Mouse (Mus musculus) embryonic facial prominence, embryonic 15.5 days (tissue): ENCODE data around the gene Sag. TPM values are rescaled to one million over a fixed set of nuclear protein-coding genes. Genes with fewer than 3 reads are reported as not detected.

ENCODE experiments used
- ATAC-seq: fragments of 200-750 bp; cut with Nextera tagmentation; 2 replicates; pipeline ENCODE4 v1.8.0; 2017; ENCODE audit warnings: low read depth, moderate TSS enrichment; ENCODE audit not compliant: insufficient number of reproducible peaks, low FRiP score, low TSS enrichment
- H3K27ac ChIP-seq: fragments of 300-500 bp; sonication (generic); replicated peaks from 2 replicates; pipeline ENCODE4 v1.5.1; 2015; ENCODE audit warnings: mild to moderate bottlenecking, inconsistent platforms
- H3K27me3 ChIP-seq: fragments of 300-500 bp; sonication (generic); 2 replicates; pipeline ENCODE4 v1.6.1; 2015; ENCODE audit warnings: inconsistent platforms
- H3K36me3 ChIP-seq: fragments of 300-500 bp; sonication (generic); 2 replicates; pipeline ENCODE4 v1.6.1; 2015; ENCODE audit warnings: mild to moderate bottlenecking, inconsistent platforms
- H3K4me1 ChIP-seq: fragments of 300-500 bp; sonication (generic); 2 replicates; pipeline ENCODE4 v1.6.1; 2015; ENCODE audit warnings: inconsistent platforms
- H3K4me2 ChIP-seq: fragments of 300-500 bp; sonication (generic); replicated peaks from 2 replicates; pipeline ENCODE4 v1.6.1; 2015; ENCODE audit warnings: mild to moderate bottlenecking, inconsistent platforms
- H3K4me3 ChIP-seq: fragments of 300-500 bp; sonication (generic); replicated peaks from 2 replicates; pipeline ENCODE4 v1.5.1; 2015; ENCODE audit warnings: mild to moderate bottlenecking, inconsistent platforms
- H3K9ac ChIP-seq: fragments of 300-500 bp; sonication (generic); 2 replicates; pipeline ENCODE4 v1.6.1; 2015; ENCODE audit warnings: inconsistent platforms
- H3K9me3 ChIP-seq: fragments of 300-500 bp; sonication (generic); replicated peaks from 2 replicates; pipeline ENCODE4 v1.6.1; 2016; ENCODE audit warnings: inconsistent platforms
- WGBS: fragments of 180-500 bp; shearing (Covaris S2); methylation state at CpG from one replicate; pipeline ENCODE4 v1.1.7; 2015; 5-methylcytosine and 5-hydroxymethylcytosine counted together
- polyA plus RNA-seq: library from polyadenylated mRNA; unstranded; fragments of >200 nt; fragmentation: Nextera tagmentation; extraction: Ambion mirVana; gene quantifications from 2 replicates; pipeline ENCODE4 v1.2.1, GENCODE M21; 2015

Gene Sag
- polyA plus RNA-seq: 2.4 and 2.7 TPM in 2 replicates

DNA sequence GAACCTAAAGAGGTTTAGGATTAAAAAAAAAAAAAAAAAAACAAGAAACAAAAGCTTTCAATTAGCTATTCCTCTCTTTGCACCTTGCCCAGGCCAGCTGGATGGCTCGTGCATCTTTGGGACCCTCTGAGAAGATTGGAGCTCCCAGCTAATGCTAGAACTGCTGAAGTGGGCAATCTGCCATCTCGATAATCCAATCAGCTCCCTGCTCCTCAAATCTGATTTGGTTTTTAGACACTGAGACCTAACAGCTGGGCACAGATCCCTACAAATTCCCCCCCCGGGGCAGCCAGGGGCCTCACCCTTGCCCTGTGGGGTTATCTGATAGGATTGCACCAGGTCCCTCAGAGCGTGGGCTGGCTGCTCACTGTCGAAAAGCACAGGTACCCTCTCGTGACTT lies at the start of gene Sag:
Sag (plus strand) TSS at position 105 of the 400 bp plus-strand sequence.
- Histone ChIP-seq H3K9me3 (no peaks in the 10 kb centered on the region), H3K27ac (no peak within 1 kb of the TSS)
- WGBS: 57% methylated on average over 6 of the region's 6 CpGs

DNA sequence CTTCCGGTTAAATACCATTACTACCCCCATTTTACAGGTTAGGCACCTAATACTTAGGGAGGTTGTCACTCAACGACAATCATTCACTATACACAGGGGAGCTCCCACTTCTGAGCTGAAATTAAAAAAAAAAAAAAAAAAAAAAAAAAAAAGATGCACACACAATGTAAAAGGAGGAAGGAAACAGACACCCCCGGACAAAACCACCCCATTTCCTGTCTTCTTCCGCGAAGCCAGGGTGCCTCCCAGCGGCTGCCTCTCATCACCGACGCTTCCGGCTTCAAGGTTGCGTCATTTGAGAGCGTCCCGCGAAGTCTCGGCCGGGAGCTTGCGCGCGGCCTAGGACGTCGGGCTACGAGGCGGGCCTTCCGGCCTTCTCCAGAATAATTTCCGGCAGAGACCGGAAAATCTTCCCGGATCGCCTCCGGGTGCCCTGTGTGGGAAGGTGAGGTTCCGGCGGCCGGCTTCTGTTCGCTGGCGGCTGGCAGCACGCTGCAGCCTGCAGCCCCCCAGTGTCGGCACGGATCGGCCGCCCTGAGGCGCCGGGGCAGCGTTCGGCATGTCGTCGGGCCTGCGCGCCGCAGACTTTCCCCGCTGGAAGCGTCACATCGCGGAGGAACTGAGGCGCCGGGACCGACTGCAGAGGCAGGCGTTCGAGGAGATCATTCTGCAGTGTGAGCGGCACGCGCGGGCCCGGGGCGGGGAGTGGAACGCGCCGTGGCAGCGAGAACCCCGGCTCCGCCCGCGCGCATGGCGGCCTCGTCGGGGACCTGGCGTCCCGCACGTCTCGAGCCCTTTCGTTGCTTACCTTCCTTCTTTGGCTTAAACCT lies 47.6 kb upstream of the Sag start, which contains the start of gene Atg16l1:
Atg16l1 (plus strand) TSS at position 230 of the 830 bp plus-strand sequence.
- H3K9ac ChIP-seq: peak within 1 kb of the TSS; percentile 94
- H3K9me3 ChIP-seq: no peaks in the 10 kb centered on the region
- H3K4me3 ChIP-seq: peak within 1 kb of the TSS; percentile 98
- under 1% methylated on average over 79 of the region's 79 CpGs for WGBS
- peak within 1 kb of the TSS; percentile 58 for H3K4me2 ChIP-seq
- H3K27me3 ChIP-seq: no peaks in the 10 kb centered on the region
- H3K36me3 ChIP-seq: peaks cover 17% of the 10 kb centered on the region
- H3K27ac ChIP-seq: peak within 1 kb of the TSS; percentile 93
- H3K4me1 ChIP-seq: peaks cover 8% of the 10 kb centered on the region
- peak; percentile 97 for ATAC-seq

More for the DNA sequence above, at the start of gene Sag:
- Histone ChIP-seq H3K36me3 (no peaks in the 10 kb centered on the region), H3K4me1 (no peaks in the 10 kb centered on the region), H3K4me2 (no peak within 1 kb of the TSS), H3K9ac (0 out of 2 replicates have a peak within 1 kb of the TSS, but pooled peaks have one; percentile 1), H3K4me3 (no peak within 1 kb of the TSS), H3K27me3 (no peaks in the 10 kb centered on the region)
- no peak for ATAC-seq

DNA sequence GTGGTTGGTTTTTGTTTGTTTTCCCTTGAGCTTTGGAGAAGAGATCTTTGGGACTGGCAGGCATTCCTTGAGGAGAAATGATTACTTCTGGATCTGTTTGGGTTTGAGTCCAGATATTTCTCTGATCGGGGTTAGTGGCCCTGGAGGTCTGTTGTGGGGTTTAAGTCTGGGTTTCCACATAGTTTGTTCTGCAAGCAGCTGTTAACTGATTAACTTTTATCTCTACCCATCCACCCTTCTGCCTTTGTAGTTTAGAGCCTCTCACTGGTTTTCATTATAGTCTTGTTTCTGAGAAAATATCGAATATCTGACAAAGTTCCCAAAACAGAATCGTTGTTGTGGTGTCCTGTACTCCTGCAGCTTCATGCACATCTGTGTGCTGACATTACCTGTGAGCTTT lies 39.7 kb upstream of the Sag start:
- H3K27ac ChIP-seq: no peak overlapping the region
- H3K9ac ChIP-seq: no peak overlapping the region
- no peaks in the 10 kb centered on the region for H3K27me3 ChIP-seq
- H3K4me3 ChIP-seq: no peak overlapping the region
- no peaks in the 10 kb centered on the region for H3K4me1 ChIP-seq
- 91% methylated on average over 3 of the region's 3 CpGs for WGBS
- no peak for ATAC-seq
- H3K36me3 ChIP-seq: peaks cover 87% of the 10 kb centered on the region
- H3K4me2 ChIP-seq: no peak overlapping the region
- no peaks in the 10 kb centered on the region for H3K9me3 ChIP-seq

DNA sequence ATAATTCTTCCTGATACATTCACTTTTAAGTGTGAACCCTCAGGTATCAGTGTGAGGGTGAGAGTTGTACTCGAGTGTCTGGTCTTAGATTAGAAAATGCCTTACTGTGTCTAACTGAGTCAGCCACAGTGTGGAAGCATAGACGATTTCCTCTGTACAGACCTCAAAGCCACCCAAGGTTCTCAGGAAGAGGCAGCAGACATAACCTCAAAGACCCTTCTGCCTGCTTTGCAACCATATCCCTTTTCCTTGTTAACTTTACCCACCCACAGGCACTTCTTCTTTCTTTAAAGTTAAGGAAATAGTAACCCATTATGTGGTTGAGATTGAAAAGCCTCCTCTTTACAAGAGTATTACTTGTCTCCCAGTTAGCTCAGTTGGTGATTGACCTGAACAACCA lies 37.7 kb upstream of the Sag start:
- Histone ChIP-seq H3K27ac (no peak overlapping the region), H3K9ac (no peak overlapping the region), H3K36me3 (peaks cover 91% of the 10 kb centered on the region), H3K4me1 (no peaks in the 10 kb centered on the region), H3K4me2 (no peak overlapping the region), H3K27me3 (no peaks in the 10 kb centered on the region), H3K9me3 (no peaks in the 10 kb centered on the region), H3K4me3 (no peak overlapping the region)
- WGBS: 89% methylated on average over 2 of the region's 2 CpGs
- ATAC-seq: no peak

DNA sequence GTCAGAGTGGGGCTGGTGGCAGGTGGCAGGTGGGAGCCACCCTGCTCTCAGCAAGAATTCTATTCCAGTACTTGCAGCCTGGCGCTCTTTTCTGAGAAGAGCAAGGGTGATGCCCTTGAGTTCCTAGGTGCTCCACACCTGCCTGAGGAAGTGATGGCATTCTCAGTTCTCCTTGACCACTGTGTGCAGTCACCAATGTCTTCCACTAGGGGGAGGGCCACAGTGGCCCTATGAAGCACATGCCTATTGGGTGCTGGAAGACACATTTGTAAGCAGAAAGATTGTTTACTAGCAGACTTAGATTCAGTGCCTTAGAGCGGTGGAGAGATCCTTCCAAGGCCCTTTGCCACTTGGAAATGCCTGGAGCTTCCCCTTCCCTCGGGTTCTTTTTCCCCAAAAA lies 37.2 kb upstream of the Sag start:
- no peak overlapping the region for H3K4me2 ChIP-seq
- H3K36me3 ChIP-seq: peaks cover 92% of the 10 kb centered on the region
- H3K4me3 ChIP-seq: no peak overlapping the region
- no peak for ATAC-seq
- 89% methylated on average over 3 of the region's 3 CpGs for WGBS
- no peak overlapping the region for H3K9ac ChIP-seq
- H3K27me3 ChIP-seq: no peaks in the 10 kb centered on the region
- H3K9me3 ChIP-seq: no peaks in the 10 kb centered on the region
- H3K27ac ChIP-seq: no peak overlapping the region
- H3K4me1 ChIP-seq: no peaks in the 10 kb centered on the region

DNA sequence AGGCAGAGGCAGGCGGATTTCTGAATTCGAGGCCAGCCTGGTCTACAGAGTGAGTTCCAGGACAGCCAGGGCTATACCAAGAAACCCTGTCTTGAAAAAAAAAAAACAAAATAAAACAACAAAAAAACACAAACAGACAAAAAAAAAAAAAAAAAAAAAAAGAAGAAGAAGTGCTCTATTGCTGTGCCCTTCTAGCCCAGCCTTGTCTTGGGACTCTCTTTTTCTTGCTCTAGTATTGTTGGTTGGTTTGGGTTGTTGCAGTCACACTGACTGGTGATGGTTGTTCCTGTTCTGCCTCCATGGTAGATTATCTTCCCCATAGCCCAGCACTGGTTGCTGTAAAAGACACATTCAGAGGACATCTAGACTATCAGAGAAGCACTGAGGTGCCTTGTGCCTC lies 34.2 kb upstream of the Sag start:
- Histone ChIP-seq H3K9ac (no peak overlapping the region), H3K36me3 (peaks cover 91% of the 10 kb centered on the region), H3K4me2 (no peak overlapping the region), H3K4me3 (no peak overlapping the region), H3K27me3 (no peaks in the 10 kb centered on the region), H3K9me3 (no peaks in the 10 kb centered on the region), H3K27ac (no peak overlapping the region), H3K4me1 (no peaks in the 10 kb centered on the region)
- WGBS: 95% methylated on average over 2 of the region's 2 CpGs
- ATAC-seq: no peak

DNA sequence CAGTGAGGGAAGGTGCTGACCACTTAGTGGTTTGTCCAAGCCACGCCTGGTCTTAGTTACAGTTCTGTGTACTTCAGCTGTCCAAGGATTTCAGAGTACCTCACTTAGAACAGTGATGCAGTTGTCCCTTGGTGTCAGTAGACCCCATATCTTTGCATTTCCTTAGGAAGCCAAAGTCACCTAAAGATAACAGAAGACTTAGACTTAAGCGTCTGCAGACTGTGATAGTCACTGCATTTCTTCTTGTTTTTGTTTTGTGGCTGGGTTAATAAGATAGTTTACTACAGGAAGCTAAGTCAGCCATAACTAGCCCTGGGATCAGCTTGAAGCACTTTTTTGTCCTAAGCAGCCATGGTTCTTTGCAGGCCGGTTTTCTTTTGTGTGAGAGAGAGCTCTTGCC lies 33.0 kb upstream of the Sag start:
- H3K27me3 ChIP-seq: no peaks in the 10 kb centered on the region
- no peak for ATAC-seq

DNA sequence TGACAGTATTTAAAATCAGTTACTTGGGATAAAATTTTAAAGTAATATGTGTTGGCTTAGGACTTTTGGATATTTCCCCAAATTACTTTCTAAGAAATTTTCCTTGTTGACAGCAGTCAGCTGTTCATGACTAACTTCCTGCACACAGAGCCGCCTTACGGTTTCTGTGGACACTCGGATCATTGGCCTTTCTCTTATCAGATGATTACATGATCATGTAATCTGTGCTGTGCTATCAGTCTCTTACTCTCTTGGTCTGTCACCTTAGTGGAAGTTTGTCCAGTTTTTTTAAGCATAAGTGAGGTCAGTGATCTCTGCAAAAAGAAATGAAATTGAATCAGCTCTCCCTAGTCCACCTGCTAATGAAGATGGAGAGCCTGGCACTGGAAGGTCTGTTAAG lies 31.8 kb upstream of the Sag start:
- ATAC-seq: no peak
- peaks cover 91% of the 10 kb centered on the region for H3K36me3 ChIP-seq
- WGBS: 95% methylated on average over 3 of the region's 3 CpGs

More for the DNA sequence above, 33.0 kb upstream of the Sag start:
- H3K4me2 ChIP-seq: no peak overlapping the region
- no peaks in the 10 kb centered on the region for H3K9me3 ChIP-seq
- 92% methylated on average over 3 of the region's 3 CpGs for WGBS
- H3K4me3 ChIP-seq: no peak overlapping the region
- no peak overlapping the region for H3K27ac ChIP-seq
- no peak overlapping the region for H3K9ac ChIP-seq
- H3K36me3 ChIP-seq: peaks cover 91% of the 10 kb centered on the region
- H3K4me1 ChIP-seq: no peaks in the 10 kb centered on the region

DNA sequence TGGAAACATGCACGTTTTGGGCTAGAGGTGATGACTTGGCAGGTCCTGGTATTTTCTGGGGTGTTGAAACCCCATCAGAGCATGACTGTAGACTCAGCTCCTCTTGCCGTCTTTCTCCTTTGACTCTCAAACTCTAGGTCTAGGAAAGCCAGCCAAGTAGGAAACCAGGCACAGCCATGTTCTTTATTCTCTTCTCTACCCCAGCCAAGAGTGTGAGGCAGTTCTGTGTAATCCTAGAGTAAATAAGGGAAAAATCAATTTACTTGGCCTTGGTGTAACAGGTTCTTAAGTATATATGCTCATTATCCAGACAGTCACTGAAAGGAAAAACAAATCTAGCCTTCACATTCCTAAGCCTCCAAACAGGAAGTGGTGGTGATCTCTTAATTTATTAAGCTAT lies 30.1 kb upstream of the Sag start:
- H3K9ac ChIP-seq: no peak overlapping the region
- no peak overlapping the region for H3K27ac ChIP-seq
- H3K4me2 ChIP-seq: no peak overlapping the region
- H3K9me3 ChIP-seq: no peaks in the 10 kb centered on the region
- no peak overlapping the region for H3K4me3 ChIP-seq
- no peaks in the 10 kb centered on the region for H3K27me3 ChIP-seq
- WGBS: 69% methylated on average over 2 of the region's 2 CpGs
- H3K36me3 ChIP-seq: peaks cover 90% of the 10 kb centered on the region
- H3K4me1 ChIP-seq: no peaks in the 10 kb centered on the region
- ATAC-seq: no peak

More for the DNA sequence above, 31.8 kb upstream of the Sag start:
- Histone ChIP-seq H3K4me2 (no peak overlapping the region), H3K27me3 (no peaks in the 10 kb centered on the region), H3K9me3 (no peaks in the 10 kb centered on the region), H3K27ac (no peak overlapping the region), H3K4me3 (no peak overlapping the region), H3K4me1 (no peaks in the 10 kb centered on the region), H3K9ac (no peak overlapping the region)

DNA sequence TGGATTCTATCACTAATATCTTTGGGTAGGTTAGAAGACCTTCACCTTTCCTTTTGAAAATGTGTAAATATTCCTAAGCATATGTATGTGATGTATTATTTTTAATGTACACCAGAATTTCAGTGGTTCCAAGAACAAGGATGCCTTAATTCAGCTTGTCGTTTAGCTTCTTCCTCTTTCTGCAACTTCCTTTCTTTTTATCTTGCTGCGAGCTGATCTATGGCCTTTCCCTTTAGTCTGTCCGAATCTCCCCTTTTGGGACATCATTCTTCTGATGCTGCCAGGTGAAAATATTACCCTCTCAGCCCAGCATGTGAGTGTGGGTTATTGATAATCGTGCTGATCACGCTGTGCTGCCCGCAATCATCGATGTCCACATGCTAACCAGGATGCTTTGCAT lies 28.6 kb upstream of the Sag start:
- no peak overlapping the region for H3K9ac ChIP-seq
- WGBS: 92% methylated on average over 7 of the region's 7 CpGs

DNA sequence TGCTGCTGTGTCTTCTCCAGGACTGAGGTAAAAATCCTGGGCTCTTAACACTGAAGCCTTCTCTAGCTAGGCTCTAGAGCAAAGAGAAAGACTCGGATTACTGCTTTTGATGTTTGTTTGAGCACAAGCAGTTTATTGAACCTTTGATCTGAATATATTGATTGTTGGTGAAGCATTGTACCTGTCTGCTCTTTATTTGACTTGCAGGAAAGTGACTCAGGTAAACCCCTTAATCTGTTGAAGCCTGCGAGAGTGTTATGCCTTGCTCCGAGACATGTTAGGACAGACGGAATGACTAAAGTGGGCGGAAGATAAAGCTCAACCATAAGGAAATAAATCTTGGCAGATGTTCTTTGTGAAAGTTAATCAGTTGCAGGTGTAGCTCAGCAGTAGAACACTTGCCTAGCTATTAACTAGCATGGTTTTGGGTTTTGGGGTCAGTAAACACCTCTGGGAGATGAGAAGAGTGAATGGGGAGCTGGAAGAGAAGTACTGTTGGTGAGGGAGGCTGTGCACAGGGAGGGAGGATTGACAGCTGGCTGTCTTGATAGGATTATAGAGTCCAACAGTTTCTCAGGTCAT lies 24.2 kb upstream of the Sag start:
- ATAC-seq: no peak
- Histone ChIP-seq H3K36me3 (peaks cover 90% of the 10 kb centered on the region), H3K9me3 (no peaks in the 10 kb centered on the region)

More for the DNA sequence above, 28.6 kb upstream of the Sag start:
- no peaks in the 10 kb centered on the region for H3K9me3 ChIP-seq
- H3K4me3 ChIP-seq: no peak overlapping the region
- peaks cover 95% of the 10 kb centered on the region for H3K36me3 ChIP-seq
- ATAC-seq: no peak
- no peak overlapping the region for H3K27ac ChIP-seq
- H3K4me1 ChIP-seq: no peaks in the 10 kb centered on the region
- H3K27me3 ChIP-seq: no peaks in the 10 kb centered on the region
- H3K4me2 ChIP-seq: no peak overlapping the region

More for the DNA sequence above, 24.2 kb upstream of the Sag start:
- Histone ChIP-seq H3K4me2 (no peak overlapping the region), H3K9ac (no peak overlapping the region), H3K27me3 (no peaks in the 10 kb centered on the region), H3K27ac (no peak overlapping the region), H3K4me1 (no peaks in the 10 kb centered on the region), H3K4me3 (no peak overlapping the region)
- 35% methylated on average over 5 of the region's 5 CpGs for WGBS
